Mouse (Mus musculus): ENCODE measurements at regions not wholly inside any gene's neighbourhood (a gene's known extent, or its start where the extent isn't known, plus 50 kb on each side); places are given as distances from the start of the nearest gene placed in this dataset.

GRCm38 (mm10) chr1:136781561-136782025 lies 156.9 kb downstream of the Zfp281 start:
- TF ChIP-seq NRF1 (IDR thresholded peaks at IDR 0.05; ENCODE audit: insufficient read depth, low read depth, low read length, poor library complexity, severe bottlenecking) (no peak), CTCF (IDR thresholded peaks at IDR 0.05 in 2 of 3, conservative IDR thresholded peaks at IDR 0.05 in 1 of 3; ENCODE audit: control insufficient read depth in 1 of 3, insufficient read depth in 1 of 3, low read depth in 2 of 3, low read length in 3 of 3, poor library complexity in 1 of 3, severe bottlenecking in 1 of 3) (no peak), POLR2AphosphoS5 (IDR thresholded peaks at IDR 0.05; ENCODE audit: borderline replicate concordance, low read depth, low read length) (no peak), NELFE (IDR thresholded peaks at IDR 0.05; ENCODE audit: low read depth, low read length) (no peak), USF2 (IDR thresholded peaks at IDR 0.05; ENCODE audit: borderline replicate concordance in 1 of 2, insufficient read depth in 1 of 2, low read depth in 1 of 2, low read length in 2 of 2) (no peak), KAT2A (conservative IDR thresholded peaks at IDR 0.05; ENCODE audit: low read depth, low read length) (no peak)
